Mouse (Mus musculus) spleen, adult 2 months (tissue): Measurements from ENCODE around the gene Tmem132d.

Experiments
- CTCF ChIP-seq: fragments of 200-500 bp; IDR thresholded peaks from 2 replicates; pipeline ENCODE4 v1.5.1; 2011; ENCODE audit warnings: mild to moderate bottlenecking, inconsistent platforms; ENCODE audit not compliant: insufficient read depth, insufficient read length, insufficient replicate concordance; ENCODE audit errors: extremely low read depth
- POLR2A ChIP-seq: fragments of 200-500 bp; IDR thresholded peaks from 2 replicates; pipeline ENCODE4 v1.6.1; 2011; ENCODE audit warnings: low read depth, low read length, inconsistent platforms

DNA sequence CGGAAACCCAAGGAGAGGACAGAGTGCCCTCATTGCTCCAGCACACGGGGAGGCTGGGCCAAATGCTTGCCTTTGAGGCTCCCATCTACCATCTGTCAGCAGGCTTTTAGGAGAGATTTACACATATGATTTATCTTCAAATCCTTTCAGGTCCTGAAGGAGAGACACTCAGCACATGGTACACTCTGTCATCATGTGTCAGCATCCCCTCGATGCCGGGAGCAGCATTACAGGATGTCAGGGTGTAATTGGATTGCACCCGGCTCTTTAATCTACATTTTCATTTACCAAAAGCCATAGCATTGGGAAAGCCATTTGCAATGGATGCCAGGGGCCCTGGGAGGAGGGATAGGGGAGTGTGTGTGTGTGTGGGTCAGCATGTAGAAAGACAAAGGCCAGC, 651.7 kb downstream of the Tmem132d start:
- no peak for TF ChIP-seq CTCF
- TF ChIP-seq POLR2A: no peak
